Mouse (Mus musculus): ENCODE measurements at regions not wholly inside any gene's neighbourhood (a gene's known extent, or its start where the extent isn't known, plus 50 kb on each side); places are given as distances from the start of the nearest gene placed in this dataset.
"Not testable (repeated sequence)": the region's sequence is repeated elsewhere in the genome, so short reads cannot be mapped to it uniquely, and the experiment has no call there.

- DNase-seq (ENCODE audit: low read depth, low spot score) = no peak
These were observed 237.0 kb upstream of the Gm37988 start for GRCm38 (mm10) chr1:4570730-4571129.

- DNase-seq (ENCODE audit: low read depth, low spot score) = peak; percentile 26
These were observed 236.1 kb upstream of the Gm37988 start for GRCm38 (mm10) chr1:4571299-4572202.

GRCm38 (mm10) chr1:4572311-4572710, 235.4 kb upstream of the Gm37988 start:
- no peak for DNase-seq (ENCODE audit: low read depth, low spot score)

- DNase-seq (ENCODE audit: low read depth, low spot score) = no peak
These were observed 233.6 kb upstream of the Gm37988 start for GRCm38 (mm10) chr1:4574101-4574500.

GRCm38 (mm10) chr1:4576957-4577356, 230.7 kb upstream of the Gm37988 start:
- no peak for DNase-seq (ENCODE audit: low read depth, low spot score)

- no peak for DNase-seq (ENCODE audit: low read depth, low spot score)
These were observed 225.2 kb upstream of the Gm37988 start for GRCm38 (mm10) chr1:4582534-4582933.

GRCm38 (mm10) chr1:4597856-4598255, 209.8 kb upstream of the Gm37988 start:
- no peak for DNase-seq (ENCODE audit: low read depth, low spot score)

- DNase-seq (ENCODE audit: low read depth, low spot score) = no peak
These were observed 209.3 kb upstream of the Gm37988 start for GRCm38 (mm10) chr1:4598425-4598824.

- no peak for DNase-seq (ENCODE audit: low read depth, low spot score)
These were observed 205.3 kb upstream of the Gm37988 start for GRCm38 (mm10) chr1:4602386-4602785.

- DNase-seq (ENCODE audit: low read depth, low spot score) = no peak
These were observed 198.9 kb upstream of the Gm37988 start for GRCm38 (mm10) chr1:4608824-4609223.

GRCm38 (mm10) chr1:4613305-4613704, 194.4 kb upstream of the Gm37988 start:
- no peak for DNase-seq (ENCODE audit: low read depth, low spot score)

GRCm38 (mm10) chr1:4615286-4615685, 192.4 kb upstream of the Gm37988 start:
- no peak for DNase-seq (ENCODE audit: low read depth, low spot score)

GRCm38 (mm10) chr1:4617479-4617878, 190.2 kb upstream of the Gm37988 start:
- DNase-seq (ENCODE audit: low read depth, low spot score) = no peak

- peak; percentile 1 for DNase-seq (ENCODE audit: low read depth, low spot score)
These were observed 185.3 kb upstream of the Gm37988 start for GRCm38 (mm10) chr1:4622408-4622807.

GRCm38 (mm10) chr1:4623268-4623667, 184.4 kb upstream of the Gm37988 start:
- DNase-seq (ENCODE audit: low read depth, low spot score) = no peak

- DNase-seq (ENCODE audit: low read depth, low spot score) = no peak
These were observed 153.8 kb upstream of the Gm37988 start for GRCm38 (mm10) chr1:4653937-4654336.

GRCm38 (mm10) chr1:4655252-4655651, 152.4 kb upstream of the Gm37988 start:
- DNase-seq (ENCODE audit: low read depth, low spot score) = no peak

- no peak for DNase-seq (ENCODE audit: low read depth, low spot score)
These were observed 150.8 kb upstream of the Gm37988 start for GRCm38 (mm10) chr1:4656883-4657282.

GRCm38 (mm10) chr1:4660081-4660480, 147.6 kb upstream of the Gm37988 start:
- not testable (repeated sequence) for DNase-seq (ENCODE audit: low read depth, low spot score)

GRCm38 (mm10) chr1:4660616-4661015, 147.1 kb upstream of the Gm37988 start:
- DNase-seq (ENCODE audit: low read depth, low spot score) = not testable (repeated sequence)

- DNase-seq (ENCODE audit: low read depth, low spot score) = no peak
These were observed 145.9 kb upstream of the Gm37988 start for GRCm38 (mm10) chr1:4661761-4662160.

GRCm38 (mm10) chr1:4669732-4670131, 138.0 kb upstream of the Gm37988 start:
- DNase-seq (ENCODE audit: low read depth, low spot score) = no peak

GRCm38 (mm10) chr1:4671237-4672019, 136.3 kb upstream of the Gm37988 start:
- DNase-seq (ENCODE audit: low read depth, low spot score) = peak; percentile 6
